Mouse (Mus musculus) ES-CJ7 (cell line): ENCODE results near the gene Pacs1.
A peak's percentile ranks its signal among the peaks of the same experiment; 100 is the strongest.
"Not testable (repeated sequence)": the region's sequence is repeated elsewhere in the genome, so short reads cannot be mapped to it uniquely, and the experiment has no call there.

Experiments used
- DNase-seq: peaks from one replicate; pipeline ENCODE4 v3.0.0; 2011; ENCODE audit warnings: low read depth, low spot score

The Pacs1 gene

GRCm38 (mm10) chr19:5097521-5098362 lies 175.2 kb downstream of the Pacs1 start:
- DNase-seq = no peak

- no peak for DNase-seq
Observed at GRCm38 (mm10) chr19:5095887-5096474, 176.9 kb downstream of the Pacs1 start.

- DNase-seq = no peak
Observed at GRCm38 (mm10) chr19:5094746-5095417, 178.0 kb downstream of the Pacs1 start.

- peak; percentile 95 for DNase-seq
Observed at GRCm38 (mm10) chr19:5094243-5094632, 178.7 kb downstream of the Pacs1 start.

- no peak for DNase-seq
Observed at GRCm38 (mm10) chr19:5093481-5094242, 179.3 kb downstream of the Pacs1 start.

GRCm38 (mm10) chr19:5092083-5092482 lies 180.8 kb downstream of the Pacs1 start:
- no peak for DNase-seq

GRCm38 (mm10) chr19:5089324-5089723 lies 183.6 kb downstream of the Pacs1 start:
- DNase-seq = no peak

- peak; percentile 100 for DNase-seq
Observed at GRCm38 (mm10) chr19:5087884-5088728, 184.8 kb downstream of the Pacs1 start, which contains the start of gene Yif1a. TSS of gene Yif1a (plus strand) at chr19:5088538.

GRCm38 (mm10) chr19:5086533-5086932 lies 186.4 kb downstream of the Pacs1 start:
- DNase-seq = not testable (repeated sequence)

GRCm38 (mm10) chr19:5085145-5085863 lies 187.6 kb downstream of the Pacs1 start, which contains the start of gene Tmem151a:
TSS of gene Tmem151a (minus strand) at chr19:5085531.
- no peak for DNase-seq

- DNase-seq = no peak
Observed at GRCm38 (mm10) chr19:5084834-5085144, 188.1 kb downstream of the Pacs1 start.

GRCm38 (mm10) chr19:5083961-5084833 lies 188.7 kb downstream of the Pacs1 start:
- no peak for DNase-seq
